Mouse (Mus musculus) kidney, adult 8-10 months (tissue): ENCODE results near the gene Atp6v1a.

Experiments used
- DNase-seq, 2 experiments: peaks; one replicate each; pipeline ENCODE4 v3.0.0; 2022

Gene Atp6v1a

DNA sequence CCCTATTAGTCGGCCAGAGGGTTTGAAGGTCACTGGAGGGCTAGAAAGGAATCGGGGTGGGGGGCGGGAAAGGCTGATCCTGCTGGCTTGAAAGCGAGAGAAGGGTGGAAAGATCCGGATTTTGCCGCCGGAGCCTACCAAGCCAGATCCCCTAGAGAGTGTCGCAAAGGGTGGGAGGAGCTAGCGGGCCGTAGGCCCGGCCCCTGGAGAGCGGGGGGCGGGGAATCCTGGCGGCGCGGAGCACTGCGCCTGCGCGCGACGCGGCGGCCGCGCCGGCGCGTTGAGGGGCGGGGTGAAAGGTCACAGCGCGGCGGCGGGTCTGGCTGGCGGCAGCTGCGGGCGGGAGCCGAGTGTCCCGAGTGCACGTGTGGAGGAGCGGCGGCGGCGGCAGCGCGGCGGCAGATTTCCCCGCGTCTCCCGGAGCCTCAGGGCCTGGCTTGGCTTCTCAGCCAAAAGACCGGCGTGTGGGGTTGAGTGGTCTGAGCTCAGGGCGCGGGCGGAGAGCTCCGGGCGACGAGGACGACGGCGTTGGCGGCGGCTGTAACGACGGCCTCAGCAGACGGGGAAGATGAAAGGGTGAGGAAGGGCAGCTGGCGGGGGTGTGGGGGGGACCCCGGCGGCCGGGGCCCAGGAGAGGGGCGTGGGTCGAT lies at the start of gene Atp6v1a, which contains the start of gene Naa50:
Atp6v1a (minus strand) TSS at position 170 of the 650 bp plus-strand sequence.
Naa50 (plus strand) TSS at position 295 of the 650 bp plus-strand sequence.
- DNase-seq, result peak; percentile 90 to 91

DNA sequence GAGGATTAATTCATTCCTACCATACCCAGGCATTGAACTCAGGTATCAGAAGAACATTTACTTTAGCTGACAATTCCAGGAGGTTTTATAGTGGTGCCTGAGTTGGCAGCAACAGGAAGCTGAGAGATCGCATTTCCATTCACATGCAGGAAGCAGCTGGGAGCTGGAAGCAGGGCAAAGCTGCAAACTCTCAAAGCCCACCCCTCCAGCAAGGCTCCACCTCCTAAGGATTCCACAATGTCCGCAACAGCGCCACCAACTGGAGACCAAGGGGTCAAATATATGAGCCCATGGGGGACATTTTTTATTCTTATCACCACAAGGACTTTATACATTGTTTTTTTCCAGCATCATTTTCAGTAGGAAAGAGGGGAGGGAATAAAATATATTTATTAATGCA lies 49.3 kb upstream of the Atp6v1a start:
- DNase-seq, result no peak

DNA sequence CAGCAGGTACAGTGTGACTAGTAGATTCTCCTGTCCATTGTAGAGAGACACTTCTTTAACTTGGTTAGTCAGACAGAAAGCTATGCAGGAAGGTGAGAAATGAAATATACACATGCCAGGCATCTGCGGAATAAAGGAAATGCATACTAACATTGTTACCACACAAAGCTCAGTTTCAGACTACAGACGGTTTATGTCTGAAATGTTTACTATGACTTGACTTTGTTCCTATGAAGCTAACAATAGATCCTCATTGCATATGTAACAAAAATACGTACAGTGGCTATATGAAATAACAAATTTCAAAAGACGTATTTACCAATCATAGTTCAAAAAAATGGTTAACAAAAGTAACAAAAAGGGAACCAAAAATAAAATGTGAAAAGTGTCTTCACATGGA lies 47.7 kb upstream of the Atp6v1a start:
- DNase-seq, result no peak

DNA sequence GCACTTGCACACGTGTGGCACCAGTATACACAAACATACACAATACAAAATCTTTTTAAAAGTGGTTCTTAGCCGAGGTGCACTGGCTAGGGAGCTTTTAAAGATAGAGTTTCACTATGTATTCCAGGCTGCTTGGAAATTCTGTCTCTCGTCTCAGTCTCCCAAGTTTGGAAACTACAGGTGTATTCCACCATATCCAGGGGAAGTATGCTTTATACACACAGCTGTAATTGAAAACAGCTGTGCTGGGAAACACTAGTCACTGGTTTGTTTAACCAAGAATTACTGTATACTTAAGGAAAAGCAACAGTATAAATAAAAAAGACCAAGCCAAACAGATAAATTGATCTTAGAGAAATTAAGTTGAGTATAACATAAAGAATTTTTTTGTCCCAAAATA lies 45.3 kb upstream of the Atp6v1a start:
- no peak for DNase-seq

DNA sequence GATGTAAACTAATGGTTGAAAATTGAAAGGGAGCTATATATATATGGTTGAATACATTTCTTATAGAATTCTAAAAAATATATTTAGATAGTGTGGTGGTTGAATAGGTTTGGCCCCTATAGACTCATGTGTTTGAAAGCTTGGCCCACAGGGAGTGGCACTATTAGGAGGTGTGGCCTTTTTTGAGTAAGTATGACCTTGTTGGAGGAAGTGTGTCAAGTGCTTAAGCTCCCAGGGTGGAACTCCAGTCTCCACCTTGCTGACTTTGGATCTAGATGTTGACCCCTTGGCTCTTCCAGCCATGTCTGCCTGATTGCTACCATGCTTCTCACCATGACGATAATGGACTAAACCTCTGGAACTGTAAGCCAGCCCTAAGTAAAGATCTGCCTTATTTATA lies 43.1 kb upstream of the Atp6v1a start:
- no peak for DNase-seq

DNA sequence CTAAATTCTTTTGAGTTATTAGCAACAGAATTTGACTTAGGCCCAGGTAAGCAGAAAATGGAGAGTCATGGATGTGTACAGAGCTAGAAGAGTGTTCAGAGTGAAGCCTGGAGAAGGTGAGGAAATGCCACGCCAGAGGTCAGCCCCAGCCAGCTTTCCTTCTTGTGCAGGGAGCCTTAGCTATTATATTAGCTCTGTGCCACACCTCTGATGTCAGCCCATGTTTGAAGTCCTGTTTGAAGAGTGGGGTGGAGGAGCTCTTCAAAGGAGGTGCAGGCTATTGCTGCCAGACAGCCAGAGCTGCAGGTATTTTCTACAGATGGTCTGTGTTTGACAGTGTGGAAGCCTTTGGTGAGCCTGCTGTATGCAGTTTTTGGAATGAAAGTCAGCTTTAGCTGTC lies 39.0 kb upstream of the Atp6v1a start:
- DNase-seq, result no peak

DNA sequence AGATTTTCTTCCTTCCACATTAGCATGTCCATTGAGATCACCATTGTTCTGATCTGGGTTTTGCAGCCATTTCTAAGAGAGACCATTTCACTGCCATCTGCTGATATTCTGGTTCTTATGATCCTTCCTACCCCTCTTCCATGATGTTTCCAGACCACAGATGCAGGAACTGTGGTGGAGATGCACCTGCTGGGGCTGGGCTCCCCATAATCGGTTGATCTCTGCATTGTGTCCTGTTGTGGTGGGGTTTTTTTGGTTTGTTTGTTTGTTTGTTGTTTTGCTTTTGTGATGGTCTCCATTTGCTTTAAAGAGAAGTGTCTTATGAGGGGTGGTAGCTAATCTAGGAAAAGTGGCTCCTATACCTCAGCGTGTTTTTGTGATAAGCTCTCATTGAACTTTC lies 37.0 kb upstream of the Atp6v1a start:
- no peak for DNase-seq

DNA sequence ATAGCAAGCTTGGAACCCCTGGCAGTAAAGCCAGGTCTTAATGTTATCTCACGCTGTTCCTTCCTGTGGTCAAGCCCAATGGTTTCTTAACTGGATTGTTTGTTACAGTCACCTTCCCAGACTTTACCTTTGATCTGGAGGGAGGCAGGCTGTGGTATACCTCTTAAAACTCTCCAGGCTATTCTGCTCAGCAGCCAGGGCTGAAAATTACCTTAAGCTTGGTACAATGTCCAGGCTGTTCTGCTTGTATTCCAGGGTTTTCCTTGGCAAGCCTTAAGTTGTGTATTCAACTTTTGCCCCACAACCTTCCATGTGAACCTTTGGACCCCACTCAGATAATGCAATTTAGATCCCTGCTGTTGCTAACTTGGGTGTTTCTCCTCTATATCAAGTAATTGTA lies 35.5 kb upstream of the Atp6v1a start:
- DNase-seq, result peak; percentile 65 to 81

DNA sequence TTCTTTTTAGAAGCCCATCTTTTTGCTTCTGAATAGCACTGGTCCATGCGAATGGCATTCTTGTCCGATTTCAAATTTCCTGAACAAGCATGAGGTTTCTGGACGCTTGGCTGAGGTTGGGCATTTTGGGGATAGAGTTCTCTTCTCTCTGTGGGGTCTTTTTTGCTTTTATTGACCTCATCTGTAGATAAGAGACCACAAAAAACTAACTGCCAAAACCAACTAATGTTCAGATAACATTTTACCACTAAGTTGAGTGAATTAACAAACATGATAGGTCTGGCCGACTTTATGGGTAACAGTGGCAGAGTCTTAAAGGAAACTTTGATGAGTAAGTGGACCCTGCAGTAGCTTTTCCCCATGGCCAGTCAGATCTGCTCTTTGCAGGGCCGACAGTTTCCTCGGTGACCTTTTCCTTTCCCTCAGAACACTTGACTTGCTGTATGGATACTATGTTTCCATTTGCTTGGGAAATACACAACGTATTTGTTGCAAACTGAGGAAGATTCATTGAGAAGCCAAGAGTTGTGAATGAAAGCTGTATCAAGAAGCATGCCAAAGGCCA lies 34.5 kb upstream of the Atp6v1a start:
- no peak for DNase-seq

DNA sequence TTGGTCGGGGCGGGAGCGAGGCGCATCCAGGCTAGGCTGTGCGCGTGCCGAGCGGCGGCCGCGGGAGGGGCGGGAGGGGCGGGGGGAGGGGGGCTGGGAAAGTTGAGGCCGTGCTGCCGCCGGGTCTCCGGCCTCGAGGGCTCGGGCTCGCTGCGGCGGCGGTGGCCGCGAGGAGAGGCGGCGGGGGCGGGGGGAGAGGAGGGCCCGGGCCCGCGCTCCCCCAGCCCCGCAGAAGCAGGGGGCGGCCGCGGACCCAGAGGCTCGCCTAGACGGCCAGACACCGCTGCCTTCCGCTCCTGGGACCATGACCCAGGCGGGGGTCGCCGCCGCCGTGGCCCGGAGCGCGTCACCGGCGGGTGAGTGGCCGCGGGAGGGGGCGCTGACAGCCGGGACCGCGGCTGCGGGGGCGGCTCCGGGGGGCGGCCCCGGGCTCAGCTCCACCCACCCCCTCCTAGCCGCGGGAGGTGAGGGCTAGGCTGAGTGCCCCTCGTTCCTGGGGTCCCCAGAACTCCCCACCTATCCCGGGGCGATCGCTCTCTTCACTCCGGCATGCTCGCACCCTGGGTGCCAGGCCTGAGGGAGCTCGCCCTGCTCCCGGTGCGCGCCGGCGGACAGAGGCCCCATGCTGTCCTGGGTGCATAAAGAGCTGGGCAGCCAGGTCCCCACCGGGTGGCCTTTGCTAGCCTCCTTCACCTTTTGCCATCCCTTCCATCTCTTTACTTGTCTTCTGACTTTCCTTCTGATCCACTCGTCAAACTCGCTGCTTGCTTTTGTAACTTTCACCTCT lies 33.8 kb upstream of the Atp6v1a start, which contains the start of gene Usf3:
Usf3 (plus strand) TSS at position 92 of the 787 bp plus-strand sequence.
- DNase-seq, result peak; percentile 44 to 47

DNA sequence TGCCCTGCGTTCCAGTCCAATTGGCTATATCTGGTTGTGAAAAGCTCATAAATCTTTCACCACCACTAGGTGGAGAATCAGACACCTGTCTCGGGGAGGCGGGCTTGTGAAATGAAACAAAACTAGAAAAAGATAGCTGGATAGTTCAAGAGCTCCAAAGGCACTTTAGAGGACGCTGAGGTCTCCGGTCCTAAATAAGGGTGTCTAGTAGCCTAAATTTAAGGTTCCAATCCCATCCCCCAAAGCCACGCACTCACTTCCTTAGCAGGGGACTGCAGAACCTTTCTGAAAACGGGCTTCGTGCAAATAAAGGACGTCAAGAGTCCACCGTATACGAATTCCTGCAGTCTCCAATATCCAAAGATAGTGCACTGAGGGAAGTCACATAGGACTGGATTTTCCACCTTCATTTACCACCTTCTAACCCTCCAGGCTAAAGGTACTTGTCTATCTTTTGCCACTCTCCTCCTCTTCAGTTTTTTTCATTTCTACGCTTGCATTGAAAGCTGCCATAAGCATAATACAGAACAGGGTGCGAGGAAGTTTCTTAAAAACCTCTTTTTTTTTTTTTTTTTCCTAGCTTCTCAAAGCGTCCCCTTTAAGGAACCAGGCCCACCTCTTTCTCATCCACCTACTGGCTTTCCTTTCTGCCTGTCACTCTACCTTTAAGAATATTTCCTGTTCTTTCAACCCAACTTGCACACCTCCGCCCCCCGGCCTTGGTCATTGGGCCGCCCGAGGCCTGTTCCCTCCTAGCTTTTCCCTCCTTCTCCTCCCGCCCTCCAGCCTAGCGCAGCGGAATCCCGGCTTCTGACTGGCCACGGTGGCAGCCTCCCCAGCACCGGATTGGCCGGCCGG lies 33.0 kb upstream of the Atp6v1a start:
- peak; percentile 99 for DNase-seq

DNA sequence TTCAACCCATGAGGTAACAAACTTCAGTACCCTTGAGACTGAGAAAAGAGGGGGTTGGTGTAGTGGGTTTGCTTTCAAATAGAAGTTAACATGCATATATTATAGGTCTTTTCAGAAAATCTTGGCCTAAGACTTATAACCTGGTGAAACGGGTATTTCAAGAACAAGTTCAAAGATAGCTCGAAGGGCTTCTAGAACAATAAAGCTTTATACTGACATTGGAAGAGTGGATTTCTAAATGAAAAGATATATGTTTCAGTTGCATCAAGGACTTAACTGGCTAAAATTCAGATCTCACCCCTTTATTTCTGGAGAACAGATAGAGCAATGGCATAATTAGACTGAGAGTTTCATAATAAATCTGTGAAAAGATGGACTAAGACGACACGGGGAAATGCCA lies 29.5 kb upstream of the Atp6v1a start:
- no peak for DNase-seq

DNA sequence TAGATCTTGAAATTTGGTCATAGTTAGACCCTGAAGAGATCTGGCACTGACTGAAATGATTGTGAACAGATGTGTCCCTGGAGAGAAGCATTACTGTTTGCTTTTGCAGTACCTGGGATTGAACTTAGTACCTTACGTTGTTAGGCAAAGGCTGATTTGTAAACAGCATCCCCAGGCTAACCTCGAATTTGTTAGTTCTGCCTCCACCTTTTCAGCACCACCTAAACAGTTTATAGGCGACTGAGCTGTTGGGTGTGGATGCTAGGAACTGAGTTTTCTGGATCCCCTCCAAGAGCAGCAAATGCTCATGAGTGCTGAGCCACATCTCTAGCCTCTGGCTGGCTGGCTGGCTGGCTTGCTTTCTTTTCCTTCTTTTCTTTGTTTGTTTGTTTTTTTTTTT lies 25.7 kb upstream of the Atp6v1a start:
- no peak for DNase-seq

DNA sequence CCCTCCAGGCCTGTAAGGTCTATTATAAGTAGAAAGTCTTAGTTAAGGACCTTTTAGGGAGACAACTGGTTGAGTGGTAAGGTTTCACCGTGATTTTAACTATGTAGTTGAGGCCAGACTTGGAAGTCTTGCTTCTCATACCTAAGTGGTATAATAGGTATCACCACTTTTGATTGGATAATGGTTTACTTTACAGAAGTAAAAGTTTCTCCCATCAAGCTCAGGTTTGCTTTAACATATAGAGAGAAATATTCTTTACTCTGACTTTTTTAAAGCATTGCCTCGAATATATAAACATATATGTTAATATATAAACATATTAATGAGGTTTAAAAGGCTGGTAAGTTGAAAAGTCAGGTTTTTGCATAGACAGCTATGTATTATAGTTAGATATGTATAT lies 24.3 kb upstream of the Atp6v1a start:
- no peak for DNase-seq

DNA sequence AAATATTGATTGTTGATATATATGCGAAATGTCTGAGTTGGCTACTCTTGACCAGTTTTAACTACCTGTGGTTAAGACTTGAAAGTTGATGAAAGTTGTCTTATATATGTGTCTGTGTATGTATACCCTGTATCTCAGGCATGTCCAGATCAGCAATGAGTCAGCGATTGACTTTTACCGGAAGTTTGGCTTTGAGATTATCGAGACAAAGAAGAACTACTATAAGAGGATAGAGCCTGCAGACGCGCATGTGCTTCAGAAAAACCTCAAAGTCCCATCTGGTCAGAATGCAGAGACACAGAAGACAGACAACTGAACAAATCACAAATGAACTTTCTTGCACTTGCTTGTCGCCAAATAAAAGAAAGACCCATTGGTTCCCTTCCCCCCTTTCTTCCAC lies 19.8 kb upstream of the Atp6v1a start:
- DNase-seq, result no peak

DNA sequence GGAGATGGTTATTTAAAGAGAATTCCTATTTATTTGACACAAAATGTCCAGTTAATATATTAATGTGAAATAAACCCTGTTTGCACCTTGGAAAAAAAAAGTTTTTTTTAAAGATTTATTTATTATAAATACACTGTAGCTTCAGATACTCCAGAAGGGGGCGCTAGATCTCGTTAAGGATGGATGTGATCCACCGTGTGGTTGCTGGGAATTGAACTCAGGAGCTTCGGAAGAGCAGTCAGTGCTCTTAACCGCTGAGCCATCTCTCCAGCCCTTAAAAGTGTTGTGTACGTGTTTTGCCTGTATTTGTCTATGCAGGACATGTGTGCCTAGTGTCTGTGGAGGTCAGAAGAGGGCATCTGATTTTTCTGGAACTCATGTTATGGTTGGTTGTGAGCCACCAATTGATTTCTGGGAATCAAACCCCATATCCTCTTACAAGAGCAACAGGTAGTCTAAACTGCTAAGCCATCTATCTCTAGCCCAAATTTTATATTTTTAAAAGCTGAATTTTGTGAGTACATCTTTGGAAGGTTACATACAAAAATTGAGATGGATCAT lies 15.1 kb upstream of the Atp6v1a start:
- DNase-seq, result no peak

DNA sequence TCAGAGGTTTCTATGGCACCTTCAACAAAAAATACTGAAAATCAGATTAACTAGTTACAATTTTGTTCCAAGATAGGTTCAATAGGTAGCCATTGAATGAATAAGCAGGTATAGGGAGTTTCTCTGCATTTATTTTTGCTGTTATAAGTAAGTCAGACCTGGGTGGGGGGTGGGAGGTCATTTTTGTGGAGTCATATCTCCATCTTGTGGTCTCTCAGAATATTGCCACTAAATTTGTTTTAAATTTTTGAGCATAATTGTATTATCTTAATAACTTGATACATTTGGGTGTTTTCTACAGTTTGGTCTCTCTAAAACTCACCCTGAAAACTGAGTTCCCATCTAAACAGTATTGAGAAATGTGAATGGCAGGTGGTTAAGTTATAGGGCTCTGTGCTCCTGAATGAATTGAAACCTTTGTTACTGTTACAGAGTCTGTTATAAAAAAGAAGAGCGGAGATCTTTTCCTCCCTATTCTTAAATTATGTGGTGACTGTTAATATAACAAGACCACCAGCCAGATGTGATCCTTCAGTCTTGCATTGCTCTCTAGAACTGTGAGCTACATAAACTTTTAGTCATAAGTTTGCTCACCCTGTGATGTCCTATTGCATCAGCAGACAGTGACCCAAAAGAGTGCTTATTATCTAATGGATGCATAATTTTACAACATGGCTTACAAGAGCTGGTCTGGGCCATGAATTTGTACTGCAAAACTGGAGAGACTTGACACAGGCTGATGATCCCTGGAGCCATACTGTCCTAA lies 9.7 kb upstream of the Atp6v1a start:
- DNase-seq, result no peak

DNA sequence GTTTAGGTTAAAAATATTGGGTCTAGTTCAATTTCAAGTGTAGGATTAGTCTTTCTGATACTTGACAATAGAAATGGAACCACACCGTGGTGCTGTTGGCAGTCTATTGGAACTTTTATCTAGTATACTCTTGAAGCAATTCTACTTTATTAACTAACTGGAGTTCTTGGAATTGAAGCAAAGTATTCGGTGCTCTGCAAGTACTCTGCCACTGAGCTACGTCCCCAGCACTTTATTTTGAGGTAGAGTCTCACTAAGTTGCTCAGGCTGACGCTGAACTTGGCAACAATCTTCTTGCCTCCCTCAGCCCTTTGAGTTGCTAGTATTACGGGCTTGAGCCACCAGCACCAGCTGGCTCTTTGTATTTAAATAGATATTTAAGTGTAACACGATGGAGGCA lies 2.0 kb upstream of the Atp6v1a start:
- peak in 1 of 2 experiments; percentile 17 for DNase-seq

DNA sequence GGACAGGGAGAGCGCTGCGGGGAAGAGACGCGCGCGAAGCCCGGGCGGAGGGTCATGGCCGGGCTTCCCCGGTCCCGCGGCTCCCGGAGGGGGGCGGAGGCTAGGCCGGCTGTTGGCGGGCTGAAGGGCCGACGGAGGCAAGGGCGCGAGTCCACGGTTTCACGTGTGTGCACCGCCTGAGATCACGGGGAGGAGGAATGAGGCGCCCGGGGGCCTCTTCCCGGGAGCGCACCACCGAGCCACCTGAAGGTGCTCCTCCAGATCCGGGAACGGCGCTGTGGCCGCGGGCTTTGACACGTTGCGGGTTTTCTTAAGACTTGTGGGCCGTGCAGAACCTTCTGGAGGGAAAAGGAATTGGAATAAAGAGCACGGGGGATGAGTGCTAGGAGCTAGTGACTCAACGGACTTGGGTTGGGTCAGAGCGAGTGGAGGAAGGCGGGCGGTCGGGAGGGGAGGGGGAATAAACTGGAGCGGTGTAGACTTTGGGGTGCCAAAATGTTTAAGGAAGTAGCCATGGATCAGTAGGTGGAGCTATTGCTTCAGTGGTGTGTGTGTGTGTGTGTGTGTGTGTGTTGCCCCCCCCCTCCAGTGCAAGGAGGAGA lies 782 bp upstream of the Atp6v1a start:
- DNase-seq, result peak; percentile 70 to 83

DNA sequence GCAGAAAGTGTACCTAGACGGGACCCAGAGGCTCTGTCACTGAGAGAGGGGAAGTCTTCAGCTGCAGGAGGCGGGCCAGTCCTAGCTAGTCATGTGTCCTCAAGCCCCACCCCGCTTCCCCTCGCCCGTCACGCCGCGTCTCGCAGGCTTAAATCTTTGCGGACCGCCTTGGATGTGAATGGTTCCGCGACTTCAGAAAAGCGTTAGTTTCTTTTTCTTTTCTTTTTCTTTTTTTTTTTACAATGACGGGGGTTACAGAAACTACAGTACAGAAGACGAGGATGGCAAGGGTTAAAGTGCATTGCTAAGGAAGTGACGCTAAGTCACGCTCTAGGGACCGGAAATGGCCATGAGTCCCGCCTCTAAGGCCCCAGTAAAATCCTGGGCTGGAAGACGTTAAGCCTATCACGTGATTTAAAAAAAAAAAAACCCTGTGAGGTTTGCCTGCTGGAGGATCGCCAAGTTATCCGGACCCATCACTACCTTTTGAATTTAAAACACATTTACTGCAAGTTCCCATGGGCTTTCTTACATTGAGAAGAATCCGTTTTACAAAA lies 448 bp downstream of the Atp6v1a start:
- DNase-seq, result peak; percentile 89 to 93

DNA sequence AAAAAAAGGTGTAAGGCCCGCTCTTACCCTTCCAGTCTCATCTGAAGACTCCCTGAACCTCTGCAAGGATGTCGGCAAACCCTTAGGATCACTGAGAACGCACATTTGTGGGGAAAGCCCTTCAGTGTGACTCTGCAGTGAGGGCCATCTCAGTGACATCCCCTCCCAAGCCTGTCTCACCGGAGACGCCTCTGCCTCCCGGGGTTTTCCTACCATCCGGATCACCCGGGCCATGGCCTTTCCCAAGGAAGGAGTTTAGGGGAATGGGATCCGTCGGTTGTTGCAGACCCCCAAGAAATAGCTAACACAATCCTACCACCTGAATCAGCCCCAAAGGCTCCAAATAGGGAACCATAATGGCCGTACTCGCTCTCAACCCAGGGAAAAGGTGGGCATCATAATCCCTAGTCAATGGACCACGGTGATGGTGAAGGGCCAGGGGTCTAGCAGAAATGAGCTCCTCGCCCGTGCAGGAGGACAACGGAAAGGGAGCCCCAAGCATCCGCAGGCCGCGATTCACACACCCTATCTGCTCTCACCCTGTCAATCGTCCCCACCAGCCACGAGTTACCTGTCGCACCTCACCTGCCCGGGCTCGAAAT lies 1.0 kb downstream of the Atp6v1a start:
- peak; percentile 26 to 27 for DNase-seq
